Mouse (Mus musculus): ENCODE data around the gene Gm14151. TPM values are rescaled to one million over a fixed set of nuclear protein-coding genes. Genes with fewer than 3 reads are reported as not detected.

Gene Gm14151
- polyA plus RNA-seq, 1 experiment from 2014 or later = not detected

Other genes starting within 250 kb of the Gm14151 start
- gene Abhd12, start 187.6 kb downstream of the Gm14151 start, polyA plus RNA-seq (2016; fragmentation: Nextera tagmentation; extraction: Ambion mirVana) = 61.8 and 62.5 TPM in 2 replicates
- 73.3 and 74.6 TPM in 2 replicates for gene Gins1, start 186.9 kb downstream of the Gm14151 start, polyA plus RNA-seq (2016; fragmentation: Nextera tagmentation; extraction: Ambion mirVana)
- gene Ninl, start 53.0 kb downstream of the Gm14151 start, polyA plus RNA-seq (2016; fragmentation: Nextera tagmentation; extraction: Ambion mirVana) = 13.2 and 14.5 TPM in 2 replicates
- gene Nanp, start 53.0 kb downstream of the Gm14151 start, polyA plus RNA-seq (2016; fragmentation: Nextera tagmentation; extraction: Ambion mirVana) = 51.4 and 53.4 TPM in 2 replicates
- gene Gm14147, start 5.9 kb upstream of the Gm14151 start, polyA plus RNA-seq (2016; fragmentation: Nextera tagmentation; extraction: Ambion mirVana) = not detected in 2 replicates